Mouse (Mus musculus): Measurements from ENCODE around the gene Padi1.

DNA sequence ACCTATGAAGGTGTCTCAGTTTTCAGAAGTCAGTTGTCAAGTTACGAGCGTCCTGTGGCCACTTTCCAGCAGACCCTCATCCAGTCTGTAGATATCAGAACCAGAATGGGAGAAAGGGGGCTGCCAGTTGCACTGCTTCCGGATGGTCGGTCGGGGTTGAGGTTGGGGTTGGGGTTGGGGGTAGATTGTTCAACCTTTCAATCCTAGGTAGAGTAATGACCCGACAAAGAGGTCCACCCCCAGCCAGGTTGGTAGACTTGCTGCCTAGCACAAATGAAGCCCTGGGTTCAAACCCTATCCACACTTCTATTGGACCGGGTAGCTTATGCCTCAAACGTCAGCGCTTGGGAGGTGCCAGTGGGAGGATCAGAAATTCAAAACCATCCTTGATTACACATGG lies 33.1 kb upstream of the Padi1 start:
- TF ChIP-seq CTCF (IDR thresholded peaks at IDR 0.05; ENCODE audit: low read depth) (no peak), EP300 (IDR thresholded peaks at IDR 0.05; ENCODE audit: low read depth) (no peak)
